Mouse (Mus musculus) urinary bladder, postnatal 36 days (tissue): ENCODE data around the gene Tmem259.

Experiments used
- DNase-seq, 2 experiments: peaks; one replicate each; pipeline ENCODE4 v3.0.0; 2022; ENCODE audit warnings: low spot score in 2 of 2, mixed read lengths in 1 of 2

Gene Tmem259

DNA sequence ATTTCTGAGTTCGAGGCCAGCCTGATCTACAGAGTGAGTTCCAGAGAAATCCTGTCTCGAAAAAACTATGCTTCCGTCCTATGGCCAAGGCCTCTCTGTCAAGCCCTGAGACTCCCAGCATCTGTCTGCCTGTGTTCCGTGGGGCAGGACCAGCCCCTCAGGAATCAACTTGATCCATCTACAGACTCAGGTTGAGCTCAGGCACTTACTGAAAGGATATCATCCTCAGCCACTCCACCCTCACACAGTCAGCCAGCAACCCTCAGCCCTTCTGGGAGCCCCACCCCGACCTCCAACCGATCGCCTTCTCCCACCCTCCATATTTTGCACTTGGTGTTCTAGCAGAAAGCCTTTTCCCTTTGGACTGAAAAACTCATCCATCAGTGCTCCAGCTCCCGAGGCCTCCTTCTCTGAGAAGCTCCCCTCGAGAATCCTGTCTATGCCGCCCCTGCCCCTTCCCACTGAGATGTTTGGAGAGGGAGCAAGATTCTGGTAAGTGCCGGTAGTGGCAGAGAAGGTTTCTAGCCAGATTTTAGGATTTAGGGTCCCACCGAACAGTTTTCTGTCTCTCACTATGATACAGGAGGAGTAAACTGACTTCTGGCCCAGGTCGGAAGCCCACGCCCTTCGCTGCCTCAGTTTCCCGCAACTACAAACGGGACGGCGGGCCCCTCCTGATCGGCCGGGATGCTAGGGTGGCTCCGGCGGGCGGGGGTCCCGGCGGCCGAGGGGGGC is 3.8 kb upstream of the Tmem259 start:
- no peak for DNase-seq

GRCm38 (mm10) chr10:79986963-79987362 is 2.8 kb upstream of the Tmem259 start:
- DNase-seq: peak; percentile 78 to 82

DNA sequence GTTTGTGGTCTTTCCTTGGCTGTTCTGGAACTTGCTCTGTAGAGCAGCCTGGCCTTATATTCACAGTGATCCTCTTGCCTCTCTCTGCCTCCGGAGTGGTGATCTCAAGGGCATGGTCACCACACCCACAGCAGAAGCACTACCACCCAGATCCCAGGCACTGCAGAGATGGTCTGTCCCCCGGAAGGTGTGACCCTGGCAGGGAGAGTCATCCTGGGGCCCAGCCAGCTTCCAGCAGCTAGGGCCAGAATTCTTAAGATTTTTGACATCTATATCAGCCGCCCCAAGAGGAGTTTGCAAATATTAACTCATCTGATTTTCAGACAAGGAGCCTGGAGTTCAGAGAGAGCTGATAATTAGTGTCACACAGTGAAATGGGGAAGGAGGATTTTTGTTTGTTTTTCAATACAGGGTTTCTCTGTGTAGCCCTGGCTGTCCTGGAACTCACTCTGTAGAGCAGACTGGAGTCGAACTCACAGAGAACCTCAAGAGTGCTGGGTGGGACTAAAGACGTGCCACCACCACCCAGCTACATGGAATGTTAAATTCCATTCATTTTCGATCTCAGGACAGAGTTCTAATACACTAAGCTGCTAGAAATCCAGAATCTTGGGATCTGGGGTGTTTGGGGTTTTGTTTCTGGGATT is 2.2 kb upstream of the Tmem259 start:
- DNase-seq: peak in 1 of 2 experiments; percentile 44

DNA sequence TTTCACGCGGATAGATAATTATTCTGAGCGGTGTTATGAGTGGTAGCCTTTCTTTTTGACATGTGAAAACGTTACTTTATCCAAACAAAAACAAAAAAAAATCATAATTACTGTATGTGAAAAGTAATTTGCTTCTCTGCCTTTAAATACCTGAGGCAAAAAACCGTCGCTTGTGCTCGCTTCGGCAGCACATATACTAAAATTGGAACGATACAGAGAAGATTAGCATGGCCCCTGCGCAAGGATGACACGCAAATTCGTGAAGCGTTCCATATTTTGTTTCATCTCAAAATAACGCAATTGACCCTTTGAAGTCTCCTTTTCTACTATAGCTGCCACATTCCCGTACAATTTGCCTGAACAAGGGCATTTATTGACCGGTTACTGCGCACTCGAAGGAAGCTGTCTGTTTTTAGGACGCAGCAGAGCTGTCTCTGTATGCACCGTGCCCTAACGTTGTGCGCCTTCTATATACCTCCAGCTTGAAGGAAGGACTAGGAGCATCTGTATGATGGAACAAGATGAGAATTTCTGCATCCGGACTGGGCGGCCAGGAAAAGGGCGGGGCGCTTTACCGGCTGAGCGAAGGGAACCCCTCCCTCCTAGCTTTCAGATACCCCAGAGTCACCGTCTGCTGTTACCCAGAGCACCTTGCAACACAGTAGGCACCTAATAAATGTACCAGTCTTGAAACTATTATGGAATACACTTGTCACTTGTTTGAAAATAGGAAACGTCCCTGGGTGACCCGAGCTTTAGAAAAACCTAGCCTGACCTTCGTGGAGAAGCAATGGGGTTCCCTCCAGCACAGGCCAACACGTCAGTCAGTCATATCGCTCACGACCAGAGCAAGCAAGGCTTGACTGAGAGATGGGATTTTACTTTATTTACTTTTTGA is 1.5 kb upstream of the Tmem259 start:
- peak; percentile 48 to 57 for DNase-seq

- peak; percentile 91 to 95 for DNase-seq
These were observed 741 bp upstream of the Tmem259 start for GRCm38 (mm10) chr10:79984871-79985270.

DNA sequence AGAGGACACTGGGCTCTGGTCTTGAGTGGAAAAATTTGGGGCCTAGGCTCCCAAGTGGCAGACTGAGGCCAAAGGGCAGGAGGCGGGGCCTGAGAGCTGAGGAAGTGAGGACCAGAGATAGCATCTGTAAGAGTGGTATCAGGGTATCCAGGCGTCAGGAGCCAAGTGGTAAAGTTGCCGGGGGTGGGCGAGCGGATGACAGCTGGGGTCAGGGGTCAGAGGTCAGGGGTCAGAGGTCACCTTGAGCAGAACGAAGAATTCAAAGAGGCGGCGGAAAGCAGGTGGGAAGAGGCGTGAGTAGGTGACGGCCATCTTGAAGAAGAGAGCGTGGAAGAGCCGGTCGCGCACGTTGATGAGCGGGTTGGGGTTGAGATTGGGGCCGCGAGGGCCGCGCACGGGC is 460 bp downstream of the Tmem259 start:
- peak; percentile 43 to 70 for DNase-seq

GRCm38 (mm10) chr10:79983205-79983604 is 925 bp downstream of the Tmem259 start:
- DNase-seq: no peak

DNA sequence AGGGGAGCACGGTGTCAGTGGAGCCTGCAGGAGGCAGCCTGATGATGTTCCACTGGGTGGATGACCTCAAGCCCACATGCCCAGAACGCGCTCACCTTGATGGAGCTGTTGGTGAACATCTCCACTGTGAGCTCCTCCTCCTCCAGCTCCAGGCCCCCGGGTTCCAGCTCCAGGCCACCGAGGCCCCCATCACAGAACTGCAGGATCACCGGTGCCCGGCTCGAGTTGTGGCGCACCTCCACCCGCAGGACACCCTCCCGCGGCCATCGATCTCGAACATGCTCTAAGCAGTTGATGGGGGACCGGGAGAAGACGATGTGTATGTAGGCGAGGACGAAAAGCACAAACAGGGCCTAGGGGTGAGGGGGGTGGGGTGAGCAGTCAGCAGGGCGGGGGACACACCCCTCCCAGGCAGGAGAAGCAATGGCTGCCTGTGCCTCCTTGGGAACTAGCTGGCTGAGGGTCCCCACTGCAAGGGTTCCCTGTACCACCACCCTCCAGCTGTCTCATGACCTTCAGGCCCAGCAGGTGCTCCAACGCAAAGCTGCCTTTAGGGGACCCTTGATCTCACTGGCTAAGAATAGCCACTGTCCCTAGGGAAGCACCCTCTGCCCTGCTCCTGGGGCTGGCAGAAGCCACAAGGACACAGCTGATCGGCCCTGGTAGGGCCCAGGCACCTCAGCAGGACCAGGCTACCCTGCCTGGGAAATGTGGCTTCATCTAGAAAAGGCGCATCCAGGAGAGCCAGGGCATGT is 4.6 kb downstream of the Tmem259 start:
- no peak for DNase-seq

GRCm38 (mm10) chr10:79978061-79978460 is 6.1 kb downstream of the Tmem259 start:
- no peak for DNase-seq

DNA sequence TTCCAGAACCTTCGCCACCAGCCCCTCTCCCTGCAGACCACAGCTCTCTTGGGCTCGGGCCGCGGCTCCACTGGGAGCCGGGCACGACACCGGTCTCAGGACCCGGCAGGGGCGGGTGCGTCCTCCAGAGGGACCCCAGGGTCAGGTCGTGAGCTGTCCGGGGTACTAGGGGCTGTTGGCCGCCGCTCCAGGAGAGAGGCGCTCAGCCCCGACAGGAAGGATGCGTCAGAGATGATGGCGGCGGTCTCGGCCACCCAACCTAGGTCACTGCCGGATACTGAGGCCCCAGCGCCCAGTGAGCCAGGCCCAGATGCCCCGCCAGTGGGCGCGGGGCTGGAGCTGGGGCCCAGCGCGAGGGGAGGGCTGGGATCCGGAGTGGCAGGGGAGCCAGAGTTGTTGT is 6.8 kb downstream of the Tmem259 start:
- DNase-seq: no peak

DNA sequence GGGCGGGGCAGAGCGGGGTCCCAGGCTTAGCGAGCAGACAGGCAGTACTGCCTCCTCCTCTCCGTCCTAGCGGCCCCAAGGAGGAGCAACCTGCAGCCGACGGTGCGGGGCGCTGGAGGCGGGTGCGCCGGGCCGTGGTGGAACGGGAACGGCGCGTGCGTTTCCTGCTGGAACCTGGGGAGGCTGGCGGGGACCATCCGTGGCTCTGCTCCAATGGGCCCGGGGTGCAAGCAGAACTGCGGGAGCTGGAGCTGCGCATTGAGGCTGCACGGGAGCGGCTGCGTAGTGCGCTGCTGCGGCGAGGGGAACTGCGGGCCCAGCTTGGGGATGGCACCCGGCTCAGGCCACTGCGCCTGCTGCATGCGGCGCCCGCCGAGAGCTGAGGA is 7.4 kb downstream of the Tmem259 start:
- DNase-seq: no peak

DNA sequence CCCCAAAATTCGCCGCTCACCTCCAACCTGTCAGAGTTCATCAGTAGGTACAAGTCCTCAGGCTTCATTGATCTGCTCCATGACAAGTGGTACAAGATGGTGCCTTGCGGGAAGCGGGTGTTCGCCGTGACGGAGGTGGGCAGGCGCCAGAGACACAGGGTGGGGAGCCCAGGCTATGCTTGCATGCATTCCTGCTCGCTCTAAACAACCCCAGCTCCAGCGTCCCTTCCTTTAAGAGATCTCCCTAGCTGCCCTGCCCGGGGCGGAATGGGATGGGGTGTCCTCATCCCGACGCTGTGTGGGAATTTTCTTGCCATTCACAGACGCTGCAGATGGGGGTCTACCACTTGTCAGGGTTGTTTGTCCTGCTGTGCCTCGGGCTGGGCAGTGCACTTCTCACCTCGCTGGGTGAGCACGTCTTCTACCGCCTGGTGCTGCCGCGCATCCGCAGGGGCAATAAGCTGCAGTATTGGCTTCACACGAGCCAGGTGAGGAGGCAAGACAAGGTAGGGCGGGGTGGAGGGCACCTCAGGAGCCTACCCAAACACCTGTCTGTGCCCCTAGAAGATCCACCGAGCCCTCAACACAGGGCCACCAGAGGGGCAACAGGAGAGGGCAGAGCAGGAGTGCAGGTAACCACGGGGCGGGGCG is 7.9 kb downstream of the Tmem259 start:
- no peak for DNase-seq

DNA sequence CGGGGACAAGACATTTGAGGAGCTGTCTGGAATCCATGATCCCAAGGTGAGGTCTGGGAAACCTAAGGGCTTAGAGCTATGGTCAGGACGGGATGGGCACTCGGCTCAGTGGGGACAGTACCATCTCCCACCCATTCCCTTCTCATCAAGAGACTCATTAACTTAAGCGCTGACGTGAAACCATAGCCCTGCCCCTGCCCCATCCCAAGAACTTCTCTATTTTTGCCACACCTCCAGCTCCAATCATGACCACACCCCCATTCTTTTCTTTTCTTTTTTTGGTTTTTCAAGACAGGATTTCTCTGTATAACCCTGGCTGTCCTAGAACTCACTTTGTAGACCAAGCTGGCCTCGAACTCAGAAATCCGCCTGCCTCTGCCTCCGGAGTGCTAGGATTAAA is 9.5 kb downstream of the Tmem259 start:
- no peak for DNase-seq

GRCm38 (mm10) chr10:79974087-79974486 is 10.0 kb downstream of the Tmem259 start:
- DNase-seq: no peak

DNA sequence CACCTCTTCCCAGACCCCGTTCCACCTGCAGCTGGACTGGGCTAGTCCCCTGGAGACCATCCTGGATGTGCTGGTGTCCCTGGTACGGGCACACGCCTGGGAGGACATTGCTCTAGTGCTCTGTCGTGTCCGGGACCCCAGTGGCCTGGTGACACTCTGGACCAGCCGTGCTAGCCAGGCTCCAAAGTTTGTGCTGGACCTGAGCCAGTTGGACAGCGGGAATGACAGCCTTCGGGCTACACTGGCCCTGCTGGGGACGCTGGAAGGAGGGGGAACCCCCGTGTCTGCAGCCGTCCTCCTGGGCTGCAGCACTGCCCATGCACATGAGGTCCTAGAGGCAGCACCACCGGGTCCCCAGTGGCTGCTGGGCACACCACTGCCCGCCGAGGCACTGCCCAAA is 11.3 kb downstream of the Tmem259 start:
- DNase-seq: no peak

- no peak for DNase-seq
These were observed 13.0 kb downstream of the Tmem259 start for GRCm38 (mm10) chr10:79971183-79971497.

DNA sequence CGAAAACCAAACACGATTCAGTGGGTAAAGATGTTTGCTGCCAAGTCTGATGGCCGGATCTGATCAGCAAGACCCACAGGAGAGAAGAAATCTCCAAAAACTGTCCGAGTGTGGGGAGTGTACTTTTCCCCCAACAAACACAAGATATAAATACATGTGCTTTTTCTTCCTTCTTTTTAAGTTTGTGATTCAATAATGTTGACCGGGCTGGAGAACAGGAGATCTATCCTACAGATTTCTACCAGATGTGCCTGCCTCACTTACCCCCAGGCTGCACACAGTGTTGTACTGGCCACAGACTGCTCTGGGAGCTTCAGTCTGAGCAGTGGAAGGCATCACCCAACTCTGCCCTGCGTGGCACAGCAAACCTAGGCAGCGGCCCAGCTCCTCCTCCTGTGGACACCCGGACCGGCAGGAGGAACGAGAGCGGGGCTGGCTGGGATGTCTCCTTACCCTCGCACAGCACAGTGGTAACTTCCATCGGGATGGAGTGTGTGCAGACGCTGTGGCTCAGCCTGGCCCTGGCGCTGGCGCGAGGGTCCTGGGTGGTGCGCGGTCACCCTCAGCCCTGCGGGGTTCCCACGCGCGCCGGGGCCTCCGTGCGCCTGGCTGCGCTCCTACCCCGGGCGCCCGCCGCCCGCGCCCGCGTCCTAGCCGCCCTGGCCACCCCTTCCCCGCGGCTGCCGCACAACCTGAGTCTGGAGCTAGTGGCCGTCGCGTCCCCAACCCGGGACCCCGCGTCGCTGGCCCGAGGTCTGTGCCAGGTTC is 13.5 kb downstream of the Tmem259 start, which contains the start of gene Grin3b:
TSS of gene Grin3b (plus strand) at position 301 of the 768 bp plus-strand sequence.
- no peak for DNase-seq

DNA sequence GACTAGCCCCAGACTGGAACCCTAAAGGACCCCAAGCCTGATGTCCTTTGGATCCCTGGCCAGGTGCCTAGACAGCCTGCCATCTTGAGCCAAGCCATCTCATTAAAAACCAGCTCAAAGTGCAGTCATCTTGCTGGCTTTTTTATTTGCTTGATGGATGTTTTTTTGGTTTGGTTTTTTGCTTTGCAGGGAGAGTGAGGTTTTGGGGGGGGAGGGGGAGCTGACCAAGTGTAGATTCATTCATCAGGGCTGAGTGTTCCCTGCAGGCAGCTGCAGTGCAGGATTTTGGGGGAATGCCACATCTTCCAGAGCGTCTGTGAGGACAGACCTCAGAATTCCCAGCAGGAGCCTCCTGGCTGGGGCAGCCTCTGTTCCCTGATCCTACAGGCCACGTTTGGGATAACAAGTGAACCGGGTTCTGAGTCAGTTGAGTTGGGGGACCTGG is 15.0 kb downstream of the Tmem259 start:
- DNase-seq: no peak

GRCm38 (mm10) chr10:79968181-79968580 is 15.9 kb downstream of the Tmem259 start:
- no peak for DNase-seq

GRCm38 (mm10) chr10:79966886-79967400 is 17.2 kb downstream of the Tmem259 start:
- no peak for DNase-seq
